Mouse (Mus musculus): Measurements from ENCODE around the gene Manba. TPM values are rescaled to one million over a fixed set of nuclear protein-coding genes. Genes with fewer than 3 reads are reported as not detected.

Gene Manba
- polyA plus RNA-seq, 1 experiment = 2.9 TPM

DNA sequence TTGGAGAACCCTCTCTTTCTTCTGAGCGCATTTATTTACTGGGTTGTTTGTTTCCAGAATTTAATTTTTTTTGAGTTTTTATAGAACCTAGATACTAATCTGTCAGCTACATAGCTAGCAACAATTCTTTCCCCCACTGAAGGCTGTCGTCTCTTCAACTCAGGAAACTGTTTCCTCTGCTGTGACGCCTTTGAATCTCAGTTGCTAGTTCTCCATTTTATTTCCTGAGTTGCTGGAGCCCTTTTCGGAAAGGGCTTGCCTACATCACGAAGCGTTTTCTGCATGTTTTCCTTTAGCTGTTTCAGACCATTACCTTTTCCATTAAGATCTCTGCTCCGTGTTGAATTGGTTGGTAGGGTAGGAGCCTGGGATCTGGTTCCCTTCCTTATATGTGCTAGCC lies 131.3 kb downstream of the Manba start:
- Histone ChIP-seq H3K36me3 (ENCODE audit: control insufficient read depth, insufficient read depth) (peaks cover 86% of the 10 kb centered on the region), H3K79me2 (ENCODE audit: control insufficient read depth, insufficient read depth) (no peaks in the 10 kb centered on the region), H3K79me3 (ENCODE audit: low read depth) (peaks cover 2% of the 10 kb centered on the region), H3K27me3 (ENCODE audit: control insufficient read depth, insufficient read depth, insufficient read length) (no peaks in the 10 kb centered on the region), H3K4me3 (ENCODE audit: insufficient read depth, poor library complexity, severe bottlenecking) (no peak overlapping the region), H3ac (ENCODE audit: control insufficient read depth, insufficient read length, low read depth) (no peak overlapping the region)
- TF ChIP-seq MYOG (IDR thresholded peaks at IDR 0.05; ENCODE audit: control insufficient read depth, extremely low read depth, insufficient read length) = no peak
- no peak for TF ChIP-seq CEBPB (IDR thresholded peaks at IDR 0.05; ENCODE audit: low read depth)
- TF ChIP-seq CTCF (IDR thresholded peaks at IDR 0.05; ENCODE audit: control insufficient read depth, insufficient read depth, insufficient read length) = no peak
- TF ChIP-seq MYOD1 (IDR thresholded peaks at IDR 0.05; ENCODE audit: control insufficient read depth, insufficient read length, low read depth) = no peak
- no peak for TF ChIP-seq FOSL1 (IDR thresholded peaks at IDR 0.05; ENCODE audit: insufficient read depth, low read length, poor library complexity, severe bottlenecking)
- no peak for TF ChIP-seq MAX (IDR thresholded peaks at IDR 0.05)
- no peak for TF ChIP-seq USF1 (IDR thresholded peaks at IDR 0.05; ENCODE audit: low read depth)

Other genes with a start within 250 kb of the Manba start
- 2.0 TPM for gene Bdh2, start 204.4 kb upstream of the Manba start, polyA plus RNA-seq (2012; fragmentation: generic; extraction: Trizol)
- 0.22 TPM for gene Slc9b2, start 177.9 kb upstream of the Manba start, polyA plus RNA-seq (2012; fragmentation: generic; extraction: Trizol)
- not detected for gene Slc9b1, start 137.6 kb upstream of the Manba start, polyA plus RNA-seq (2012; fragmentation: generic; extraction: Trizol)
- gene Cisd2, start 61.7 kb upstream of the Manba start, polyA plus RNA-seq (2012; fragmentation: generic; extraction: Trizol) = 17.0 TPM
- 261 TPM for gene Ube2d3, start 47.5 kb upstream of the Manba start, polyA plus RNA-seq (2012; fragmentation: generic; extraction: Trizol)
- 45.0 TPM for gene Nfkb1, start 205.9 kb downstream of the Manba start, polyA plus RNA-seq (2012; fragmentation: generic; extraction: Trizol)